Mouse (Mus musculus): ENCODE measurements around the gene Cpne2. TPM values are rescaled to one million over a fixed set of nuclear protein-coding genes. Genes with fewer than 3 reads are reported as not detected.
A peak's percentile ranks its signal among the peaks of the same experiment; 100 is the strongest.

Gene Cpne2
- polyA plus RNA-seq, 1 experiment from 2014 or later = 5.8 TPM

DNA sequence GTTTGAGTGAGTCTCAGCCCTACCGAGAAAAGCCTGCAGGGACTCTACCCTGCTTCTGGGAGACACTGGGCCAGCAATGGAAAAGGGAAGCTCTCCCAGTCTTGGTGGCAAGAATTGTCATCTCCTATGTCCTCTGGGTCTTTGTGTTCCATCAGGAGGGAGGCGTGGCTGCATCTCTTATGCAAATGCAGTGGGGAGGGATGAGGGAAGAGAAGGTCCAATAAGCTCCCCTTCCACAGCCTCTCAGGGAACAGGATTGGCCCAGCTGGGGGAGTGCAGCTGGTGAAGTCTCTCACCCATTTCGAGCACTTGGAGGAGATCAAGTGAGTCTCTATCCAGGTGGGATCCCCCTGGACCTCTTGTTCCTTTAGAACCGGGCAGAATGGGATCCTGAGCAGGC, 11.3 kb upstream of the Cpne2 start:
- WGBS = 58% methylated on average over 4 of the region's 4 CpGs

DNA sequence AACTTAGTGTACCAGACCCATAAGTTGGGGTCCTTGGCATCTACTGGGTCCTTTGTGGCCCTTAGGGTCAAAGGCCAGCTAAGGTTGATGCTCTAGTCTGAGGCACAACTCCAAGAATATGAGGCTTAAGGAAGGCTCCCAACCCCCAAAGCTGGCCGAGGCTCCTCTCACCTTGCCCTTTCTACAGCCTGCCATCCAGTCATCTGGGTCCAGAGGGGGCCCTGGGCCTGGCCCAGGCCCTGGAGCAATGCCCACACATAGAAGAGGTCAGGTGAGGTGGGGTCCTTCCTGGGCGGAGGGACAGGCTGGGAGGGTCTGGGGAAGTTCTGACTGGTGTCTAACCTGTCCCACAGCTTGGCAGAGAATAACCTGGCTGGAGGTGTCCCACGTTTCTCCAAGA, 10.3 kb upstream of the Cpne2 start:
- Histone ChIP-seq H3K9me3 (replicated peaks) (no peaks in the 10 kb centered on the region), H3K4me1 (no peaks in the 10 kb centered on the region), H3K27me3 (ENCODE audit: low read depth, poor library complexity, severe bottlenecking) (no peaks in the 10 kb centered on the region), H3K36me3 (no peaks in the 10 kb centered on the region), H3K27ac (no peak overlapping the region), H3K4me3 (no peak overlapping the region)
- WGBS = 84% methylated on average over 3 of the region's 3 CpGs
- DNase-seq (ENCODE audit: low spot score) = no peak

More for the DNA sequence above, 11.3 kb upstream of the Cpne2 start:
- H3K36me3 ChIP-seq = no peaks in the 10 kb centered on the region
- H3K9me3 ChIP-seq (replicated peaks) = no peaks in the 10 kb centered on the region
- no peaks in the 10 kb centered on the region for H3K27me3 ChIP-seq (ENCODE audit: low read depth, poor library complexity, severe bottlenecking)
- no peak overlapping the region for H3K4me3 ChIP-seq
- no peaks in the 10 kb centered on the region for H3K4me1 ChIP-seq
- DNase-seq (ENCODE audit: low spot score) = no peak
- no peak overlapping the region for H3K27ac ChIP-seq

DNA sequence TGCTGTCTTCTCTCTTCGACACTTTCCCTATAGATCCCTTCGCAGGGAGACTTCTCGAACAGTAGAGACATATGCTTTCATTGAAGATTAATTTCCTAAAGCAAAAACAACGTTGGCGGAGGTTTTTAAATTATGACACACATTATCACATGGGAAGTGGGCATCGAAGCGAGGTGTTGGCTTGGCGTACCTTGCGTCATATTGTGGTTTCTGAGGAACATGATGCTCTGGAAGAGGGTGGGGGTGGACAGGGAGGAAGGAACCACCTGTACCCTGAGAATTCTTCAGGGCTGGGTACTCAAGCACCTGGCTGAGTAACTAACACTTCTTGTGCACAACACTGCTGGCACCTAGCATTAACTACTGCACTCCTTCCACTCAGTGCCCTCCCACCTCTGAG, 8.2 kb upstream of the Cpne2 start:
- 91% methylated on average over 9 of the region's 9 CpGs for WGBS
- Histone ChIP-seq H3K9me3 (replicated peaks) (no peaks in the 10 kb centered on the region), H3K36me3 (no peaks in the 10 kb centered on the region), H3K27me3 (ENCODE audit: low read depth, poor library complexity, severe bottlenecking) (no peaks in the 10 kb centered on the region), H3K27ac (no peak overlapping the region), H3K4me1 (no peaks in the 10 kb centered on the region), H3K4me3 (no peak overlapping the region)
- DNase-seq (ENCODE audit: low spot score) = no peak

DNA sequence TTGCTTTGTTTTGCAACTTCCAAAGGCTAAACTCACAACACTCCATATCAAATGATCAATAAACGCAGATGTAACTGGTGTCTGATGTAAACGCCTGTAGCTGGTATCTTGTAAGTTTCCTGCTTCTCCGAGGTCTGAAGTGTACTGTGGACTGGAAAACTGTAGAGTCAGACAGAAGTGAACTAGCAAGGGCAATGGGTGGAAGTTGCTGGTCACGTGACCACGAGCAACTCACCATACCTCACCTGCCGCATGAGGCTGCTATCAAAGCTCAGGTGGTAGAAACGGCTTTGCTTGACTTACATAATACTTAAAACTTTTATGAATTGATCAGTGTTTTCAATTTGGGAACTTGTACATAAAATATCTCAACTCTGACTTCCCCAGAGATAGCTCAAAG, 5.6 kb upstream of the Cpne2 start:
- peaks cover 24% of the 10 kb centered on the region for H3K27me3 ChIP-seq (ENCODE audit: low read depth, poor library complexity, severe bottlenecking)
- H3K4me1 ChIP-seq = peaks cover 5% of the 10 kb centered on the region
- no peak overlapping the region for H3K27ac ChIP-seq
- no peak for DNase-seq (ENCODE audit: low spot score)
- H3K9me3 ChIP-seq (replicated peaks) = no peaks in the 10 kb centered on the region
- no peak overlapping the region for H3K4me3 ChIP-seq
- 83% methylated on average over 7 of the region's 7 CpGs for WGBS
- no peaks in the 10 kb centered on the region for H3K36me3 ChIP-seq

DNA sequence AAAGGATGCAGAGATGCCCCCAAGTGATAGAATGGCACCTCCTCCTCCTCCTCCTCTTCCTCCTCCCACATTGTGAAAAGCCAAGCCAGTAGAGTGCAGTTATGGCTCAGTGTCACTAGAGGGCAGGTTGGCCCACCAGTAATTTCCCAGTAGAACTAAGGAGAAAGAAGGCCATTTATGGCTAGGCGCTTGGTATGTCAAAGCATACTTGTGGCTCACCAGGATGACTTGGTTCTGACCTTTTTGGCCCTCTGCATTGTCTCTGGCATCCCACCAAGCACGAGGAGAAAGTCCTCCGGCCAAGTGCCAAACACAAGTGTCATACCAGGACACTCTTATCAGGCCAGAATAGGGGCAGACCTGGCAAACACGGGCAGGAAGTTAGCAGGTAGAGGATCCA, 4.5 kb upstream of the Cpne2 start:
- no peak overlapping the region for H3K27ac ChIP-seq
- no peaks in the 10 kb centered on the region for H3K9me3 ChIP-seq (replicated peaks)
- H3K27me3 ChIP-seq (ENCODE audit: low read depth, poor library complexity, severe bottlenecking) = peaks cover 34% of the 10 kb centered on the region
- 56% methylated on average over 4 of the region's 4 CpGs for WGBS
- no peak for DNase-seq (ENCODE audit: low spot score)
- peaks cover 14% of the 10 kb centered on the region for H3K4me1 ChIP-seq
- H3K4me3 ChIP-seq = no peak overlapping the region
- H3K36me3 ChIP-seq = no peaks in the 10 kb centered on the region

DNA sequence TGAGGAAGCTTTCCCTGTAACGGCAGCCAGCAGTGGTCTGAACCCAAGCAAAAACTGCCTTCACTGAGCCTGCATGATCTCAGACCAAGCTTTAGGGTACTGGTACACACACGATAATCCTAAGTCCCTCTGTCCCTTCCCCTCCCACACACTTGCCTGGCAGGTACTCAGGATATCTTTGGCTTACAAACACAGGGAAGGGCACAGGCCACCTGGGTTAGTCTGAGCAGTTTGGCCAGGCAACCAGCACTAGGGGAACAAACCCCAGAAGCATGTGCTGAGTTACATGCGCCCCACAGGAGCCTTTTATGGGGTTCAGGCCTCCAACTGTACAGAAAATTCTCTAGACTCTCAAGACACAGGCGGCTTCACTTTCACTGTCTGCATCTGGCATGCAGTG, 2.9 kb upstream of the Cpne2 start:
- Histone ChIP-seq H3K4me3 (no peak overlapping the region), H3K9me3 (replicated peaks) (no peaks in the 10 kb centered on the region), H3K27me3 (ENCODE audit: low read depth, poor library complexity, severe bottlenecking) (peaks cover 51% of the 10 kb centered on the region), H3K4me1 (peaks cover 20% of the 10 kb centered on the region), H3K27ac (no peak overlapping the region), H3K36me3 (no peaks in the 10 kb centered on the region)
- 75% methylated on average over 4 of the region's 4 CpGs for WGBS
- DNase-seq (ENCODE audit: low spot score) = no peak

DNA sequence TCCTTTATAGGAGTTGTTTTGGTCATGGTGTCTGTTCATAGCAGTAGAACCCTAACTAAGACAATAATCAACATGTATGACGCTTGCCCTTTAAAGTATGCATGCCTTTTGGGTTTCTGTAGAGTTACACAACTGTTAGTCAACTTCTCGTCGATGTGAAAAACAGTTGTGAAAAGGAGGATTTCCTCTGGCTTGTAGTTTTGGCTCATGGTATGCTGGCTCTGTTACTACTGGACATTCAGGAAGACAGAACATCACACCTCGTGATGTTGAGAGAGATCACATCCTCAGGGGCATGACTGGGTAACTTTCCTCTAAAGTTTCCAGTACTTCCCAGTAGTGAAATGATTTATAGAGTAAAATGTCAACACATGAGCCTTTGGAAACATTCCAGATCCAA, 2.1 kb upstream of the Cpne2 start:
- WGBS = 92% methylated on average over 4 of the region's 4 CpGs
- Histone ChIP-seq H3K4me3 (no peak overlapping the region), H3K27ac (no peak overlapping the region), H3K9me3 (replicated peaks) (no peaks in the 10 kb centered on the region), H3K4me1 (peaks cover 20% of the 10 kb centered on the region), H3K36me3 (no peaks in the 10 kb centered on the region), H3K27me3 (ENCODE audit: low read depth, poor library complexity, severe bottlenecking) (peaks cover 58% of the 10 kb centered on the region)
- no peak for DNase-seq (ENCODE audit: low spot score)

DNA sequence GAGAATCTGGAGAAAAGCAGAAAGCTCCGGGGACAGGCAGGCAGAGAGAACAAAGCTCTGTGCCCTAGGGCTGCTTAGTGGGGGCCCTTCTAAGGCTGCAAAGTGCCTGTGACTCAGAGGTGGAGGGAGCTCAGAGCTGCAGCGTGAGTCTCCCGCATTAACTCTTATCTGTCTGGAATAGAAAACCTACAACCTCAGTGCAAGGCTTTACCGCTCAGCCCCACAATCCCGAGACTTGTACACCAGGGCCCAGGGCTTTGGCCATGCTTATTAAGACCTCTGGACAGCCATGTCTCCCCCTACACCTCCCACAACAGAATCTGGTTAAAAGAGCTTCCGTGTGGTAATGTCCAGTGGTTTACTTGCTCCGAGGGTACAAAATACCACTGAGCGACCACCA, 790 bp upstream of the Cpne2 start:
- DNase-seq (ENCODE audit: low spot score) = peak; percentile 59
- no peaks in the 10 kb centered on the region for H3K9me3 ChIP-seq (replicated peaks)
- WGBS = 5% methylated on average over 8 of the region's 8 CpGs
- no peaks in the 10 kb centered on the region for H3K36me3 ChIP-seq
- H3K27me3 ChIP-seq (ENCODE audit: low read depth, poor library complexity, severe bottlenecking) = peaks cover 71% of the 10 kb centered on the region
- H3K27ac ChIP-seq = no peak overlapping the region
- peaks cover 20% of the 10 kb centered on the region for H3K4me1 ChIP-seq
- H3K4me3 ChIP-seq = peak overlapping the region; percentile 76

DNA sequence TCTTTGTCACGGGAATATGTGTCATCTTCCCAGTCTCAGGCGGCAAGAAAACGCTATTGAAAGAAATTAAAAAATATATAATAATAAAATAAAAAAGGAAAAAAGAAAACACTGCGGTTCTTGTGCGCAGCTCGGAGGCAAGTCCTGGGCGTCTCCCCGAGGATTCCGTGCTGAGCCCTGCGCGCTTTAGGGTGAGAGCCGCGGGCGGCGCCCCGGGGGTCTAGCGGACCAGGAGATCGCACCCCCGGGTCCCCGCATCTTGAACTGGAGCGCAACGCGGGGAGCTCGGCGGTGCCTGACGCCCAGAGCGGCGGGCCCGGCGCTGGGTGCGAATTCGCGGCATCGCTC, 291 bp upstream of the Cpne2 start:
- Histone ChIP-seq H3K4me3 (peak overlapping the region; percentile 76), H3K4me1 (peaks cover 20% of the 10 kb centered on the region), H3K9me3 (replicated peaks) (no peaks in the 10 kb centered on the region), H3K27me3 (ENCODE audit: low read depth, poor library complexity, severe bottlenecking) (peaks cover 72% of the 10 kb centered on the region), H3K36me3 (no peaks in the 10 kb centered on the region), H3K27ac (peak overlapping the region; percentile 83)
- under 1% methylated on average over 29 of the region's 34 CpGs for WGBS
- DNase-seq (ENCODE audit: low spot score) = no peak

DNA sequence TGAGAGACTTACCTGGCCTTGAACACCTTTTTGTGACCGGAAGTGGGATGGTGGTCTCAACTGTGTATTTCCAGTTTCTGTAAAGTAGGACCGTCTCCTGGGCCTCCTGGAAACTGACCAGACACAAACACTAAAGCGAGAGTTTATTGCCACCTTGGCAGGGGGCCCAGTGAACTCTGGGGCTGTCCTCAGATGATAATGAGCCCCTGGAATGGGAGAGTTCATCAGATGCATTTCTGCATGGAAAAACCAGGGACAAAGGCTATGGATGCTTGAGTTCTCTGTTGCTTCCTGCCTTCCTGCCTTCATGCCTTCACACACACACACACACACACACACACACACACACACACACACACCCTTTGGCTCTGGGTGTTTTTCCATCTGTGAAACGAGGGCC, 1.8 kb downstream of the Cpne2 start:
- DNase-seq (ENCODE audit: low spot score) = no peak
- Histone ChIP-seq H3K36me3 (no peaks in the 10 kb centered on the region), H3K4me1 (peaks cover 20% of the 10 kb centered on the region), H3K27ac (no peak overlapping the region), H3K9me3 (replicated peaks) (no peaks in the 10 kb centered on the region), H3K4me3 (no peak overlapping the region), H3K27me3 (ENCODE audit: low read depth, poor library complexity, severe bottlenecking) (peaks cover 71% of the 10 kb centered on the region)
- WGBS = 29% methylated on average over 4 of the region's 4 CpGs

DNA sequence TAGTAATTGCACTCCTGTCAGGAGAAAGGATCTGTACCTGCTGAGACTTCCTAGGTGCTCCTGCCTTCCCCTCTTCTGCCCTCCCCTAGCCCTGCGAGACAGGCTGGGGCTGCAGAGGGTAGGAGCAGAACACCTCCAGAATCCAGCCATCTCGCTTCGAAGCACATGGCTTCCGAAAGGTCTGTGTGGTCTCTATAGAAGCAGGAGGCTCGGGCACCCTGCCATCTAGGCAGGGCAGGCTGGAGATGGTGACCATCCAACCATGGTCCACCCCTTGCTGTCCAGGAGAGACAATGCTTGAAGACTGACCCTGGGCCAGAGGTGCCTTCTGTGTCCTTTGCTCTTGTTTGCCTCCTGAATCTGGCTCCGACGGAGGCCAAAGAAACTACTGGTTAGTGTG, 2.8 kb downstream of the Cpne2 start:
- WGBS = 87% methylated on average over 7 of the region's 7 CpGs
- peaks cover 20% of the 10 kb centered on the region for H3K4me1 ChIP-seq
- no peaks in the 10 kb centered on the region for H3K36me3 ChIP-seq
- H3K4me3 ChIP-seq = no peak overlapping the region
- H3K9me3 ChIP-seq (replicated peaks) = no peaks in the 10 kb centered on the region
- H3K27ac ChIP-seq = no peak overlapping the region
- H3K27me3 ChIP-seq (ENCODE audit: low read depth, poor library complexity, severe bottlenecking) = peaks cover 63% of the 10 kb centered on the region
- no peak for DNase-seq (ENCODE audit: low spot score)

DNA sequence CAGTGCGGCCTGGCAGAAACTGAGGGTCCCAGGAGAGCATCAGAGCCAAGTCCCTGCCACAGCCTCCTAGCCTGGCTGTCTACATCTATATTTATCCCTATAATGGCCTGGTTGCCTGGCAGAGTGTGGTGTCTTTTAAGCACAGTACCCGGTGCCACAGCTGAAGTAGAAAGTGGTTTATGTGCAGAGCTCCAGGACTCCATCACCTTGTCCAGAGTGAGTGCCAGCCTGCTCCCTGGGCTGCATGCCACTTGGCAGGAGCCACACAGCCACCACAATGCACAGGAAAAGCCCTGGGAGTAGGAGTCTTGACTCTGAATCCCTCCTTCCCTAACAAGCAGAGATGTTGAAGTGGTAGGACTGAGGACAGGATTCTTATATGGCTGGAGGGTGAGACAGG, 4.7 kb downstream of the Cpne2 start:
- no peak overlapping the region for H3K27ac ChIP-seq
- DNase-seq (ENCODE audit: low spot score) = no peak
- WGBS = 91% methylated on average over 2 of the region's 2 CpGs
- peaks cover 45% of the 10 kb centered on the region for H3K27me3 ChIP-seq (ENCODE audit: low read depth, poor library complexity, severe bottlenecking)
- no peaks in the 10 kb centered on the region for H3K9me3 ChIP-seq (replicated peaks)
- peaks cover 14% of the 10 kb centered on the region for H3K4me1 ChIP-seq
- no peaks in the 10 kb centered on the region for H3K36me3 ChIP-seq
- no peak overlapping the region for H3K4me3 ChIP-seq

DNA sequence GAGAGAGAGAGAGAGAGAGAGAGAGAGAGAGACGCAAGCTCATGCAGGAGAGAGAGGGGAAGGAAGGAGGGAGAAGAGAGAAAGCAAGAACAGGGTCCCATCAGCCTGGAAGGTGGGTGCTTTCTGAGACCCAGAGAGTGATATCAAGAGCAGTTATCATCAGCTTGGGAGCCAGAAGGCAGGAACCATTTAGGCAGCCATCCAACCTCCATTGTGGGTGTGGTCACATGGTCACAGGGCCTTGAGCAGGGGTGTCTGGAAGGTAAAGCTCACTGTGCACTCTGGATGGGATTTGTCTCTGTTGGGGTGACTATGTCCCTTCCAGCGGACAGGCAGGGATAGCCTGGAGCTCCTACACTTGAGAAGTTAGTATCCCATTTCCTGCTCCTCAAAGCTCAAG, 7.2 kb downstream of the Cpne2 start:
- no peak overlapping the region for H3K27ac ChIP-seq
- peaks cover 20% of the 10 kb centered on the region for H3K27me3 ChIP-seq (ENCODE audit: low read depth, poor library complexity, severe bottlenecking)
- H3K4me1 ChIP-seq = peaks cover 9% of the 10 kb centered on the region
- H3K36me3 ChIP-seq = no peaks in the 10 kb centered on the region
- no peaks in the 10 kb centered on the region for H3K9me3 ChIP-seq (replicated peaks)
- DNase-seq (ENCODE audit: low spot score) = no peak
- 79% methylated on average over 2 of the region's 2 CpGs for WGBS
- H3K4me3 ChIP-seq = no peak overlapping the region

DNA sequence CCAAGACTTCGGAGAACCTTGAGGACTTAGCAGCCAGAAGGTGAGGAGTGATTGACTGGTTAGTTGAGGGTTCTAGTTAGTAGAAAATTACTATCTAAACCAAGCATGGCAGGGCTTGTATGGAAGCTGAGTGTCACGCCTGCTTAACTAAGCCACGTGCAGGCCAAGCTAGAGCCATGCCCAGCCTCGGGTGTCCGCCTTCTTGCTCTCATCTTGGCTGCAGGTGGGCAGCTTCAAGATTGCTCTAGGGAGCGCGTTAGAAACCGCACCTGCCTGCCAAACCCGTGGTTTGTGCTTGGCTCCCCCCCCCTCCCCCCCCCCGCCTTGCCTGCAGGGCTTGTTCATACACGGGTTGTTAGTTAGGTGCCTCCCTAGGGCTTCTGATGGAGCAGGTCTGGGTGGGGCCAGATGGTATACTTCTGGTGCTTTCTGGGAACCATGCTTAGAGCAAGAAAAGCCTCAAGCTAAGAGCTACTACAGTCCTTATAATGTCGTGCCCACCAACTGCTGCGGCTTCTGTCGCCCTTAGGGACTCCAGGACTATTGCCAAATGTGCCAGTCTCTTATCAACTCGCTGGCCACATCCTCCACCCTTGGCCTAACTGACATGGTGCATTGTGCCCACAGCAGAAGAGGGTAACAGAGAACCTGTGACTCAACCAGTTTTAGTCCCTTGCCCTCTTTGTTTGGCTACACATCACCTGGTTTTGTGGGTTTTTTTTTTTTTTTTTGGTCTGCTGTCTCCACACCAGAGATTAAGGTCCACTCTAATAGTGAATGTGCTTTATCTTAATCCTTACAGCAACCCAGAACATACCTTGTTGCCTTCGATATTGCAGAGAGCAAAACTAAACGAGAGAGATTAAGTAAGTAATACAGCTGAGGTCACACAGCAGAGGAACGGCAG, 8.4 kb downstream of the Cpne2 start:
- Histone ChIP-seq H3K27ac (no peak overlapping the region), H3K9me3 (replicated peaks) (no peaks in the 10 kb centered on the region), H3K36me3 (no peaks in the 10 kb centered on the region), H3K4me3 (no peak overlapping the region), H3K27me3 (ENCODE audit: low read depth, poor library complexity, severe bottlenecking) (0 out of 2 replicates have a peak, but pooled peaks cover 8% of the 10 kb centered on the region), H3K4me1 (peaks cover 9% of the 10 kb centered on the region)
- WGBS = 79% methylated on average over 18 of the region's 18 CpGs
- DNase-seq (ENCODE audit: low spot score) = no peak

All from limb, embryonic 10.5 days (tissue).